Mouse (Mus musculus): Measurements from ENCODE around the gene Gm11011.

Gm11011 gene

DNA sequence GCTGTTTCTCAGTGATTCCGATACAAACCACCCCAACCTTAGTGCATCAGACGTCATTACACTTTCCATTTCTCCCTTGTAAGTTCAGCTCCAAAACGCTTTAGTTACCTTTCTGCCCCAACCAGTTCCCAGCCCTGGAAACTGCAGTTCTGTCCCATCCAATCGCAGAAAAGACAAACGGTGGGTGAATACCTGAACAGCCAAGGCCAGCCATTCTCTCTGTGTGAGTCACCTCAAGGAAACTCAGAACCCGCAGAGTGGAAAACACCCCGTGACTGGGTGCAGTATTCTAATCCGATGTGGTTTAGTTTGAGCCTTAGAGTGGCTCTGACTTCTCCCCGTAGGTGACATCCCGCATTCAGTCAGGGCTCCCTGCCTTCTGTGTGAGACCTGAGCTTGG, 2.2 kb upstream of the Gm11011 start:
- in situ Hi-C loops (cut with MboI, MseI) = no loop called here

DNA sequence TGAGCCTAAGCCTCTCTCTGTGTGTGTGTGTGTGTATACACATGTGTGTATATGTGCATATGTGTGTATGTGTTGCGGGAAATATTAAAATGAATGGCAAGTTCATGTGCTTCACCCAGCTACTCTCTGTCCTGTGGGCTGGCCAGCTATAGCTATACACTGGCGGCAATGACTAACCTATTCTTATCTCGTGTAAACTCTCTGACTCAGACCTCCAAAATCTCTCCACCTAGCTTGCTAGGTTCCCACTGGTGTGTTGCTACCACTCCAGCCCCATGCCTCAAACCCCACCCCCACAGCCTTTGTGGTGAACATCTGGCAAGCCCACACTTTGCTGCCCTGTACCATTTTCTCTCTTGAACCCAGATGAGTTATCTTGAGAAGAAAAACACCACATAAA, 857 bp downstream of the Gm11011 start:
- in situ Hi-C loops (cut with MboI, MseI) = no loop called here

DNA sequence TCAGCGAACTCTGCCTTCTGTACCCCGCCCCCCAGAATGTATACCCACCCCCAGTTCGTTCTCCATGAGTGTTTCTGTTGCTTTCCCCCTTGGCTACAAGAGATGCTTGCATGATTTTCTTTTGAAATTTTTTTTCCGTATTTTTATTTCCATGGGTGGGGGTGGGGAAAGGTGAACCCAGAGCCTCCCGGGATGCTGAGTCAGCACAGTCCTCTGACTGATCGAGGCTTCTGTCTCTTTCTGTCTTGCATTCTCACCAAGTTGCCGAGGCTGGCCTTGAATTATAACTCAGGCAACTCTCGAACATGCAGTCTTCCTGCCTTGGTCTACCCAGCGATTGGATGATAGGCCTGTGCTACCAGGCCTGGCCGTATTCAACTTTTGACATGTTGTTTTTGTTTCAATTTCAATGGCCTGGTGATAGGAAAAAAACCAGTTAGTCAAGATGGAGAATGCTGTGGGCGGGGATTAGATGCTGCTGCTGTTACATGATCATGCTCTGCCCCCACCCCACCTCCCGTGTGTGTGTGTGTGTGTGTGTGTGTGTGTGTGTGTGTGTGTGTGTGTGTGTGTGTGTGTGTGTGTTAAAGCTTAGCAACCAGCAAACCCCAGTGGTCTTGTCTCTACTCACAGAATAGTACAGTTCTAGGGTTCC, 1.8 kb downstream of the Gm11011 start:
- in situ Hi-C loops (cut with MboI, MseI) = no loop called here

DNA sequence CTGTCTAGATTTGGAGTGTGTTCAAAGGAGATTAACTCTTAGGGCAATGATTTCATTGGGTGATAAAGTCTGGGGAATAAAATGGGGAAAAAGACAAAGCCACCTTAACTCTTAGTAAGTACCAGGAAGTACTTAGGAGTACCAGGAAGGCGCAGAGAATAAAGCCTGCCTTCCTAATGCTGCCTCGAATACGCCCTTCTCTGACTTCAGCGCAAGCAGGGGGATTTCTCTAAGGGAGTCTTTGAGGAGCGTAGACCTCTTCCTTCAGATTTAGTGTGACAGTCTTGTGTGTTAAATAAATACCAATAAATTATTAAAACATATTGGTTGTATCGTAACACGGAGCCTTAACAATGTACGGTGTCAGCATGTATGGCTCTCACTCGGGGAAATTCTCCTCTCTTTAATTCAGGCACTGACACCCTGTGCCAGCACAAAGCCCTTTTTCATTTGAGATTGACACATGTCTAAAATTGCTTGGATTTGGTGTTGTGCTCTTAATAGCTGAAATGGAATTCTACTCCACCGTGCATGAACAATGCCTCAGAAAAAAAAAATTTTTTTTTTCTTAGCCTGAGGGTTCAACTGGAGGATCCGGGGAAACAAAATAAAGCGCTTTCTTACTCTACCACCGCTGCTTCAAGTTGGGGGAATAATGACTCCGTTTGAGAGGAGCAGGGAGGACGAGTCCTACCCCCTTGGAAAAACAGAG, 2.6 kb downstream of the Gm11011 start:
- in situ Hi-C loops (cut with MboI, MseI) = no loop called here

DNA sequence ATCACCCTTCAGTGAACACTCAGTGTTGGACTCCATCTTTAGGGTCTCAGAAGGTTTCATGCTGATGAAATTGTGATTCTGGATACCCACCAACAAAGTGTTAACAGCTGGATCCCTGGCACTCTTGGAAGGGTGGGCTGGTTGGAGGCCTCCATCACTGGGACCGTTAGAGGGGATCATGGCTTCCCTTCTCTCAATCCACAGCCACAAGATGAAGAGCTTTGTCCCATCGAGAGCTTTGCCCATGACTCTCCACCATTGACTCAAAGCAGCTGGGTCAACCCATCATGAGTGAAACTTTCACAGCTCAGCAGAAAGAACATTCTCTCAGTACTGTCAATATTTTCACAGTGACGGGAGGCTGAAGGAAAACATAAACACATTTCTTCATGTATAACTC, 4.1 kb downstream of the Gm11011 start:
- in situ Hi-C loops (cut with MboI, MseI) = no loop called here

DNA sequence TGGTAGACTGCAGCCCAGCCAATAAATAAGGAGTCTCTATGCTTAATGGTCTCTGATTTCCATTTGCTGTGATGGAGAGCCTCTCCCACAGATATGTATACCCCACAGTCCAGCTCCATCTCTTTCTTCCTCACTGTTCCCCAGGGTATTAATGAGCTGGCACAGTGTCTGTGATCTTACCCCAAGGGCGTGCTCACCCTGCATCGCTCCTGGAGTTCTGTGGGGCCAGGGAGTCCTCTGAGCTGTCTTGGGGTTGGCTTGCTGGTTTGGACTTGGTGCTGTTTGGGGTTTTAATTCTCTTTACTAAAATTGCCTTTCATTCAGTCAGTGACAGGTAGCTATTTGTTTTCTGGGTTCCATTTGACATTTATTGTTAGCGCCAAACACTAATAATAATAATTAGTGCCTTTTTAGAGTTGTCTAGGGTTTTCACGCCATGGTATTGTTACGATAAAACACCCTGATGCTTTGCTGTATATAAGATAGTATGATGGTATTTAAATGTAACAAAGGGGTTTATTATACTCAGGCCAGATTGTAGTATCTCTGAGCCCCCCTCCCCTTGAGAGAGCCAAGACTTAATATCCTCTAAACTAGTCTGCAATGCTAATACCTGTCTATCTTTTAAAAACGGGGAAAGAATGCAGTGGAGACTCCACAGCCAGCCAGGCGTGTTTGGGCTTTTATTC, 9.9 kb downstream of the Gm11011 start:
- in situ Hi-C loops (cut with MboI, MseI) = no loop called here

DNA sequence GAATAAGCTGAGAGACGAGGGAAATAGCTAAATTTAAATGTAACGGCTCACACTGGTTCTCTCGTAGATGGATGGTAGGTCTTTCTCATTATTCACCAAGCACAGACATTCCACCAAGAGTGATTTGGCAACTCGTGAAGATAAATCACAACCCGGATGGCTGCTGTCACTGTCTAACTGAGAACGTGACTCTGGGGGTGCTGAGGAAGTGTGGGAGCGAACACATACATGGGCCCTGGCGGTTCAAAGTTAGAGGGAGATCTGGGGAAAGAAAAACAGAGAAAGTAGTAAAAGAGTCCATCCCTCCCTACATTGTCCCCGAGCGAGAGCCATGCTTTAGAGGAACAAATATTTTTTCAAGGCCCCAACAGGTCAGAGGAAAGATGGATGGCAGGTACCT, 17.5 kb downstream of the Gm11011 start:
- in situ Hi-C loops (cut with MboI, MseI) = no loop called here

DNA sequence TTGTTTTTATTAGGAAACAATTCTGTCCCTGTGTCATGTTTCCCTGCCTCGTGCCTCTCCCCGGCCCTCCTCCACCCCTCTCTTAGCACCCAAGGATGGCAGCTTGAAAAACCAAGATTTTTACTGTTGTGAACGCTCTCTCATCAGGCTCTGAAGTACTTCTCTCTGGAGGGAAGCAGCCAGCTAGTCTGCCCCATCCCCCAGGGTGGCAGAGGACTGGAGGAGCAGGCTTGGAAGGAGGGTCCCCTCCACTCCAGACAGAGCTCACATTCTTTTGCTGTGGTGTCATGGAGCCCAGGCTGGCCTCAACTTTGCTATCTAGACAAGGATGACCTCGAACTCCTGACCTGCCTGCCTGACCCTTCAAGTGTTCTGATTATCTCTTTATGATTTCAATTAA, 21.4 kb downstream of the Gm11011 start:
- in situ Hi-C loops (cut with MboI, MseI) = loop anchor here in 1 of 2 experiments (5.0 kb wide), 1 partner anchor 54 kb away; no protein-coding TSS in a partner anchor

DNA sequence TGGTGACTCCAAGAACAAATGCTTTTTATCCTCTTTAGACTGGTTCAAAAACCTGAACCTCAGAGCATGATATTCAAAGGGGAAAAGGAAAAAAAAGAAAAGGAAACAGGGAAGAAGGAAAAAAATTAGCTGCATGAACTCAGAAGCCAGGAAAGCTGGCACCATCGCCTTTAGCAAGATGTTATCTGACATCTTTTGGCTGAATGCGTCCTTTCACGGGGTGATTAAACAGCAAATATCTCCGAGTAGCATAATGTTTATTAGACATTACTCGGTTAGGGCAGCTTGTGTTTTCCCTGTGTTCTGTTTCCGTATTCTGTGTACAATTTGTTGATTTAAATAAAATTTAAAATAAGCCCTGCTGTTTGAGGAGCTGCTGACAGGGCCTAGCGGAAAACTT, 21.8 kb downstream of the Gm11011 start:
- in situ Hi-C loops (cut with MboI, MseI) = loop anchor here in 1 of 2 experiments (5.0 kb wide), 1 partner anchor 53 kb away; no protein-coding TSS in a partner anchor

DNA sequence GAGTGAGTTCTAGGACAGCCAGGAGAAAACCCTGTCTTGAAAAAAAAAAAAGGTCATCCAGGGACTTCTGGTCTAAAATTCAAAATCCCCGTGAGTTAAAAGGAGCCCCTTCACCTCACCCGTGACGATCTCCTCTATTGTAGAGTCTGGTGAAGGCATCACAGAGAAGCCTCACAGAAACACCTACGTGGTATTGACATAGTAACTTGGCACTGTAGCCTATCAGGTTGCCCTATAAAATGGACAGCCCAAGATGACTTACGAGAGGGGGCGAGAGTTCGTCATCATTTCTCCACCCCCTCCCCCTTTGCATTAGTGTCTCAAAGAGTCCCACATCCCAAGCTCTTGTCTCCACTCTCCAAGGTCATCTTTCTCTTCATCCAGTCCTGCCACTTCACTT, 41.9 kb downstream of the Gm11011 start:
- in situ Hi-C loops (cut with MboI, MseI) = no loop called here

DNA sequence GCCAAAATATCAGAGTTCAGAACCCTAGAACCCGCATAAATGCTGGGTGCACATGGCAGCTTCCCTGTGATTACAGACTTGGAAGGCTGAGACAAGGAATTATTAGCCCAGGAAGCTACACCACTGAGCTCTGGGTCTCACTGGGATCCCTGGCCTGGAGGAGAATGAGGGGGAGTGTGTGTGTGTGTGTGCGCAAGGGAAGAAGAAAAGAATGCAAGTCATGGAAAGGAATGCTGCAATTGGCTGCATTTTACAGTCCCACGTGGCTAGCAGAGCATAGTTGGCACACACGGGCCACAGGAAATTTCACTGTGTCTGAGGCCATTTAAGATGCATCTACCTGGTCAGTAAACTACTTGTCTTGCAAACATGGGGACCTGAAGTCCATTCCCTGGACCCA, 48.6 kb downstream of the Gm11011 start:
- in situ Hi-C loops (cut with MboI, MseI) = loop anchor here in 1 of 2 experiments (10.0 kb wide), 1 partner anchor 704 kb away; no protein-coding TSS in a partner anchor
